Mouse (Mus musculus): Measurements from ENCODE around the gene Fam98b.

Gene Fam98b

GRCm38 (mm10) chr2:117249255-117250000 lies at the start of gene Fam98b:
Fam98b (plus strand) TSS chr2:117249739.
- ChIA-PET CTCF (interaction anchor here in 3 of 4 experiments (0.6 to 2.0 kb wide), 9 partner anchors 15 to 355 kb away, joined by 3 to 9 read pairs (median 5); no protein-coding TSS in a partner anchor), POLR2A (interaction anchor here (0.5 to 1.4 kb wide), 7 partner anchors 18 to 480 kb away, joined by 3 to 5 read pairs (median 4); no protein-coding TSS in a partner anchor)

GRCm38 (mm10) chr2:117200869-117201338 lies 48.6 kb upstream of the Fam98b start:
- ChIA-PET POLR2A (interaction anchor here in 1 of 4 experiments (0.9 kb wide), 1 partner anchor 49 kb away, joined by 3 read pairs; no protein-coding TSS in a partner anchor), CTCF (interaction anchor here in 3 of 4 experiments (0.6 to 1.7 kb wide), 4 partner anchors 10 to 300 kb away, joined by 3 to 6 read pairs (median 3); no protein-coding TSS in a partner anchor)

- POLR2A ChIA-PET, result interaction anchor here in 1 of 4 experiments (1.0 kb wide), 1 partner anchor 9 kb away, joined by 5 read pairs; no protein-coding TSS in a partner anchor
- CTCF ChIA-PET, result interaction anchor here in 3 of 4 experiments (0.7 to 1.1 kb wide), 4 partner anchors 11 to 303 kb away, joined by 3 to 9 read pairs (median 4); no protein-coding TSS in a partner anchor
Observed at GRCm38 (mm10) chr2:117203350-117203749, 46.2 kb upstream of the Fam98b start.

GRCm38 (mm10) chr2:117204534-117204933 lies 45.0 kb upstream of the Fam98b start:
- ChIA-PET CTCF (no interaction called here), POLR2A (interaction anchor here in 2 of 4 experiments (0.5 to 1.8 kb wide), 2 partner anchors 10 to 13 kb away, joined by 4 read pairs; no protein-coding TSS in a partner anchor)

GRCm38 (mm10) chr2:117205066-117205465 lies 44.5 kb upstream of the Fam98b start:
- ChIA-PET CTCF (no interaction called here), POLR2A (interaction anchor here in 1 of 4 experiments (1.8 kb wide), 1 partner anchor 11 kb away, joined by 4 read pairs; no protein-coding TSS in a partner anchor)

- POLR2A ChIA-PET, result interaction anchor here in 3 of 4 experiments (0.6 to 2.1 kb wide), 12 partner anchors 9 to 310 kb away, joined by 3 to 8 read pairs (median 4); partner anchors contain the start of gene Fam98b (in 2 of the 3)
- CTCF ChIA-PET, result interaction anchor here in 3 of 4 experiments (0.6 to 3.6 kb wide), 14 partner anchors 10 to 802 kb away, joined by 3 to 18 read pairs (median 3); no protein-coding TSS in a partner anchor
Observed at GRCm38 (mm10) chr2:117210416-117211085, 39.0 kb upstream of the Fam98b start.

GRCm38 (mm10) chr2:117216152-117216551 lies 33.4 kb upstream of the Fam98b start:
- POLR2A ChIA-PET, result interaction anchor here in 1 of 4 experiments (0.7 kb wide), 1 partner anchor 170 kb away, joined by 4 read pairs; no protein-coding TSS in a partner anchor
- CTCF ChIA-PET, result interaction anchor here (0.6 to 3.6 kb wide), 8 partner anchors 11 to 349 kb away, joined by 3 to 29 read pairs (median 6); no protein-coding TSS in a partner anchor

- CTCF ChIA-PET, result interaction anchor here (0.5 to 3.6 kb wide), 9 partner anchors 13 to 318 kb away, joined by 4 to 29 read pairs (median 6); no protein-coding TSS in a partner anchor
- POLR2A ChIA-PET, result interaction anchor here in 3 of 4 experiments (0.6 to 1.7 kb wide), 6 partner anchors 9 to 772 kb away, joined by 3 to 5 read pairs (median 4); no protein-coding TSS in a partner anchor
Observed at GRCm38 (mm10) chr2:117217695-117218216, 31.8 kb upstream of the Fam98b start.

- POLR2A ChIA-PET, result interaction anchor here in 2 of 4 experiments (0.7 to 1.7 kb wide), 3 partner anchors 8 to 12 kb away, joined by 4 to 5 read pairs (median 4); no protein-coding TSS in a partner anchor
- CTCF ChIA-PET, result interaction anchor here in 3 of 4 experiments (1.8 to 3.6 kb wide), 3 partner anchors 11 to 12 kb away, joined by 6 to 29 read pairs (median 10); no protein-coding TSS in a partner anchor
Observed at GRCm38 (mm10) chr2:117219536-117219935, 30.0 kb upstream of the Fam98b start.

- POLR2A ChIA-PET, result no interaction called here
Observed at GRCm38 (mm10) chr2:117222651-117223050, 26.9 kb upstream of the Fam98b start.

GRCm38 (mm10) chr2:117228601-117229125 lies 20.9 kb upstream of the Fam98b start:
- CTCF ChIA-PET, result interaction anchor here in 3 of 4 experiments (0.5 to 4.7 kb wide), 6 partner anchors 11 to 335 kb away, joined by 3 to 80 read pairs (median 4); no protein-coding TSS in a partner anchor
- POLR2A ChIA-PET, result interaction anchor here in 2 of 4 experiments (0.5 to 1.4 kb wide), 4 partner anchors 12 to 328 kb away, joined by 3 to 4 read pairs (median 3); no protein-coding TSS in a partner anchor

More at GRCm38 (mm10) chr2:117222651-117223050, 26.9 kb upstream of the Fam98b start:
- CTCF ChIA-PET, result interaction anchor here (1.0 to 1.9 kb wide), 4 partner anchors 8 to 9 kb away, joined by 4 to 12 read pairs (median 8); no protein-coding TSS in a partner anchor

- ChIA-PET CTCF (interaction anchor here (0.9 to 4.7 kb wide), 30 partner anchors 8 to 392 kb away, joined by 3 to 80 read pairs (median 10); no protein-coding TSS in a partner anchor), POLR2A (interaction anchor here (0.8 to 2.0 kb wide), 8 partner anchors 9 to 333 kb away, joined by 3 to 7 read pairs (median 3); partner anchors contain the start of gene Fam98b (in 1 of the 4))
Observed at GRCm38 (mm10) chr2:117230261-117230660, 19.3 kb upstream of the Fam98b start.

GRCm38 (mm10) chr2:117231257-117231656 lies 18.3 kb upstream of the Fam98b start:
- ChIA-PET CTCF (interaction anchor here (0.5 to 4.7 kb wide), 77 partner anchors 8 to 935 kb away, joined by 3 to 80 read pairs (median 5); partner anchors contain the start of gene Fam98b (in 2 of the 4)), POLR2A (interaction anchor here (0.6 to 2.0 kb wide), 21 partner anchors 8 to 381 kb away, joined by 3 to 9 read pairs (median 3); partner anchors contain the start of gene Fam98b (in 2 of the 4))

GRCm38 (mm10) chr2:117241953-117242352 lies 7.6 kb upstream of the Fam98b start:
- POLR2A ChIA-PET, result no interaction called here
- CTCF ChIA-PET, result interaction anchor here in 1 of 4 experiments (2.2 kb wide), 1 partner anchor 11 kb away, joined by 6 read pairs; no protein-coding TSS in a partner anchor

GRCm38 (mm10) chr2:117250001-117250510 lies 517 bp downstream of the Fam98b start:
- POLR2A ChIA-PET, result interaction anchor here (0.7 to 1.3 kb wide), 5 partner anchors 19 to 130 kb away, joined by 3 to 4 read pairs (median 4); no protein-coding TSS in a partner anchor
- CTCF ChIA-PET, result interaction anchor here in 3 of 4 experiments (0.8 to 2.0 kb wide), 8 partner anchors 14 to 356 kb away, joined by 3 to 9 read pairs (median 6); no protein-coding TSS in a partner anchor

GRCm38 (mm10) chr2:117255415-117255814 lies 5.9 kb downstream of the Fam98b start:
- CTCF ChIA-PET, result interaction anchor here in 1 of 4 experiments (0.6 kb wide), 1 partner anchor 141 kb away, joined by 4 read pairs; no protein-coding TSS in a partner anchor
- POLR2A ChIA-PET, result no interaction called here

GRCm38 (mm10) chr2:117257617-117258016 lies 8.1 kb downstream of the Fam98b start:
- POLR2A ChIA-PET, result no interaction called here
- CTCF ChIA-PET, result interaction anchor here in 1 of 4 experiments (1.0 kb wide), 1 partner anchor 74 kb away, joined by 3 read pairs; no protein-coding TSS in a partner anchor

Data from embryonic stem cell, embryonic (primary cell).